Mouse (Mus musculus) gastrocnemius, adult 2 months (tissue): ENCODE results near the gene OR5BS1P. TPM values are rescaled to one million over a fixed set of nuclear protein-coding genes. Genes with fewer than 3 reads are reported as not detected.
"Not testable (repeated sequence)": the region's sequence is repeated elsewhere in the genome, so short reads cannot be mapped to it uniquely, and the experiment has no call there.

Experiments used
- DNase-seq: peaks from one replicate; pipeline ENCODE4 v3.0.0; 2022
- H3K27ac ChIP-seq: fragments of 200-600 bp; 2 replicates; pipeline ENCODE4 v1.8.1; 2022; ENCODE audit warnings: mild to moderate bottlenecking
- H3K4me3 ChIP-seq: fragments of 200-600 bp; 2 replicates; pipeline ENCODE4 v1.8.1; 2022; ENCODE audit warnings: mild to moderate bottlenecking, moderate library complexity
- CTCF ChIP-seq: fragments of 200-600 bp; IDR thresholded peaks from 2 replicates; pipeline ENCODE4 v1.8.1; 2022; ENCODE audit warnings: antibody characterized with exemption, mild to moderate bottlenecking, moderate library complexity
- intact Hi-C: fragments of 180-260 bp; cut with DNase I; formaldehyde crosslinking; loops from one replicate; pipeline ENCODE4 v1.15.1; 2025
- long read RNA-seq, 2 experiments: library from polyadenylated mRNA; stranded (forward); transcript quantifications; one replicate each; pipeline ENCODE4 v2.0.0; 2021
- total RNA-seq, 2 experiments: library from RNA; stranded (reverse); gene quantifications; 2 replicates each; pipeline ENCODE4 v1.2.3; 2021

Gene OR5BS1P
- not detected for total RNA-seq
- long read RNA-seq, experiment 1: 0 reads
- long read RNA-seq, experiment 2: 0 reads

DNA sequence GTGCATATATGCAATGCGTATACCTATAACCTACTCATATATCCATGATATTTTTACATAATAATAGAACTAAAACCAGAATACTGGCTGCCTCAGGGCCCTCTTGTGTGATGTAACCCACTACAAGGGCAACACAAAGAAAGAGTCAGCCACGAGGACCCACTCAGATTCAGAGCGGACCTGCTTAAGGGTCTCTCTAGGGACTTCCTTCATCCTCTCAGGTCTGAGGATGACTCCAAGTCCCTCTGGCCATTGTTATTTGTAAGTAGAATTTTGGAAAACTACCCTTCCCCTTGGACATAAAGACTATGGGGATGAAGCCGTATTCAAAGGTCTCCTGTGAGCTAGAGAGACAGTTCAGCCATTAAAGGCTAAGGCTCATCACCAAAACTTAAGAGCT lies at the start of gene OR5BS1P:
TSS of gene OR5BS1P (plus strand) at position 301 of the 400 bp plus-strand sequence.
- H3K27ac ChIP-seq: no peak within 1 kb of the TSS
- TF ChIP-seq CTCF: no peak
- DNase-seq: no peak
- H3K4me3 ChIP-seq: no peak within 1 kb of the TSS
- intact Hi-C loops: no loop called here

DNA sequence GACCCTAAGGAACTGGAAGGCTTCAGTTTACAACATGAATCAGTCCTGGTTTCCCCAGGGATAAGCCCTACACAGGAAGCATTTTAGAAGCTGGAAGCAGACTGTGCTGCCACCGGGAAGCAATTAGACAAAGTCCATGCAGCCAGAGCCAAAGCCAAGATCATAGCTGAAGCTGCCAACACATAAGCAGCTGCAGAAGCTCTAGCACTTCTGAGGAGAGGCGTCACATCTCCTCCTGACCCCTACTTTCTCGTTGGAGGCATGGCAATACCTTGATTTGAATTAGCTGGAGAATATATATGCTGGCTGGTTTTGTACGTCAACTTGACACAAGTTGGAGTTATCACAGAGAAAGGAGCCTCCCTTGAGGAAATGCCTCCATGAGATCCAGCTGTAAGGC lies 48.8 kb upstream of the OR5BS1P start:
- Histone ChIP-seq H3K4me3 (no peak overlapping the region), H3K27ac (no peak overlapping the region)
- intact Hi-C loops: no loop called here
- no peak for TF ChIP-seq CTCF
- no peak for DNase-seq

DNA sequence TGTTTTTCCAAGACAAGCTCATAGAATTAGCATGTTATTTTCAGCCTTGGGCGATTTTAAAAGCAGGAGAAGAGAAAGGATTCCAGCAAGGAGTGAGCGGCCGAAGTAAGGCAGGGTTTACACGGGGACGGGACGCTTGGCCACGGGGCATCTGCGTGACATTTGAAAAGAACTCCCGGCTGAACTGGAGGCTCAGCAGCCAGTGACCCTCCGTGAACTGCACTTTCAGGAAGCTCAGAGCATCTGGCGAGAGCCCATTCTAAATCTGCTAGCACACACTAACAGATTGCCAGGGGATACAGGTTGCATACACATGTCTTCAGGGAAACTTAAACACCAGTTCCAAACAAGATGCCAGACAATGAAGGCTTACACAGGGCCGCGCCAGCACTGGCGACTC lies 45.4 kb upstream of the OR5BS1P start:
- Histone ChIP-seq H3K4me3 (peak overlapping the region; percentile 47), H3K27ac (peak overlapping the region; percentile 69)
- peak; percentile 70 for DNase-seq
- no peak for TF ChIP-seq CTCF
- intact Hi-C loops: no loop called here

DNA sequence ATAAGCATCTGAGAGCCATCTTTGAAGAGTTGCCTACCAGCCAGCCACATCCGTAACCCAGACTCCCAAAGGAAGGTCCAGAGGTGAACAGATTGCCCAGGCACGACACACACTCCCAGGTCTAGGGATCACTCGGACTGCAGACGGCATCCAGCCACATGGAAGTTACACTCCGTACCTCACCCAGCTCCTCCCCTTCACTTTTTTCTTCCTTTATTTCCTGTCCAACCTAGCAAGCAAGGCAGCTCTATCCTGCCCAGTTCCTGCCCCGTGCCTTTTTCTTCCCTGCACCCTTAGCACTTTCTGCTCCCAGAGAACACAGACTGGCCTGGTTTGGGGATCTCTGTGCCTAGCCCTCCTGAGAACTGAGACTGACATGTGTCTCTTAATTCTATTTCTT lies 44.9 kb upstream of the OR5BS1P start:
- TF ChIP-seq CTCF: no peak
- peak overlapping the region; percentile 69 for H3K27ac ChIP-seq
- peak overlapping the region; percentile 47 for H3K4me3 ChIP-seq
- intact Hi-C loops: no loop called here
- peak; percentile 17 for DNase-seq

DNA sequence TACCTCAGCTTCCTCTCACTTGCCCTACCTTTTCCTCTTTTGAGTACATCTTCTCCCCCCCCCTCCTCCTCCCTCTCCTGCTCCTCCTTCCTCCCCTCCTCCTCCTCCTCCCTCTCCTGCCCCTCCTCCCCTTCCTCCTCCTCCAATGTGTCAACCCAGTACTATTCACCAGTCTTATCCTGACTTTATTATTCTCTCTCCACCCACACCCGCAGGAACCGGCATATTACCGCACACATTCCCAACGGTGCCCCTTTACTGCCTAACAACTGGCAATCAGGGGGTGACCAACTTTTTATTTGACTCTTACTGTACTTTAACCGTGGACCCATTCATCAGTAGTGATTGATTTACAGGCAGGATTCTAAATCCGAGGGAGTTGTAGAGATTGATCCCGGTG lies 44.5 kb upstream of the OR5BS1P start:
- H3K27ac ChIP-seq: peak overlapping the region; percentile 69; the same call in 1 of the 2 replicates
- DNase-seq: no peak
- no peak for TF ChIP-seq CTCF
- intact Hi-C loops: no loop called here
- H3K4me3 ChIP-seq: no peak overlapping the region

DNA sequence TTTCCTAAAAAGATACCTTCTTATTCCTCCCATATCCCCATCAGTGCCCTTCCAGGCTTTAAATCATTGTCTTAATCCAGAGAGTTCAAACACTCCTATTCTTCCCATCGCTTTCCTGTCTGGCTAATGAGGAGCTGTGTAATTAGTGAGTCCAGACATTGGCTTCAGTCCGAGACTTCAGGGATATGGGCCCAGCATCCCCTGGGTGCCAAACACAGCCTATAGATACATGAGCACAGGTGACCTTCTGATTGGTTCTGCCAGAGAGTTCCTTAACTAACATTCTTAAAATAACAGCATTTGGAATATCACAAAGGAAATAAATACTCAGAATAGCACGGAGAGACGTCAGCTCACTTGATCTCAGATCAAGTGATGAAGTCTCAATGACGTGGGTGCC lies 38.8 kb upstream of the OR5BS1P start, which contains the start of gene Olfr282:
TSS of gene Olfr282 (plus strand) at position 301 of the 400 bp plus-strand sequence.
- DNase-seq, H3K4me3 ChIP-seq, intact Hi-C loops, H3K27ac ChIP-seq: not testable (repeated sequence)

DNA sequence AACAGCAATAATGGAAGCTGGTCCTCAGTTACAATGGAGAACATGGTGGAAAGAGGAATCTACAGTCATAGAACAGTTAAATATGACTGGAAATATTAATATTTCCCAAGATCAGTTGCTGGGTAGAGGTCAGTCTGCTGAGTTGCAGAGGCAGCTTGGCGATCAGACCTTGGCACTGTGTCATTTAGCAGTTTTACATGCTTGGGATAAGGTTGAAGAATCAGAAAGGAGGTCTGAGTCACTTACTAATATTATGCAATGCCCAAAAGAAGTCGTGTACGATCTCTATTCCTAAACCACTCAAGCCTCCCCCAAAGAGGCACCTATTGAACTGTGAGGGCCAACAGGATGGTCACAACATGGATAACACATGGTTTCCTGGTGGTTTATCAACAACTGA lies 25.1 kb upstream of the OR5BS1P start:
- intact Hi-C loops: no loop called here
- H3K4me3 ChIP-seq: no peak overlapping the region
- no peak for DNase-seq
- no peak overlapping the region for H3K27ac ChIP-seq
- TF ChIP-seq CTCF: no peak

DNA sequence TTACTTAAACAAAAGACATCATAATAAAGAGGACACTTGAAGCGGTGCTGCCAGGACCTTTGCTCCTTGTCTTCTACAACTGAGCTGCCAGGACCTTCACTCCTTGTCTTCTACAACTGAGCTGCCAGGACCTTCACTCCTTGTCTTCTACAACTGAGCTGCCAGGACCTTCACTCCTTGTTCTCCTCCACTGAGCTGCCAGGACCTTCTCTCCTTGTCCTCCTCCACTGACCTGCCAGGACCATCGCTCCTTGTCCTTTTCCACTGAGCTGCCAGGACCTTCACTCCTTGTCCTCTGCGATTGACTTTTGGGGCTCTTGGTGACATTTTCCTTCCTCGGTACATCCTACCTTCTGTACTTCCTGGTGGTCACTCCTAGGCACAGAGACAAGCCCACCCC lies 21.2 kb upstream of the OR5BS1P start:
- Histone ChIP-seq H3K27ac (no peak overlapping the region), H3K4me3 (no peak overlapping the region)
- intact Hi-C loops: no loop called here
- no peak for DNase-seq
- TF ChIP-seq CTCF: no peak

DNA sequence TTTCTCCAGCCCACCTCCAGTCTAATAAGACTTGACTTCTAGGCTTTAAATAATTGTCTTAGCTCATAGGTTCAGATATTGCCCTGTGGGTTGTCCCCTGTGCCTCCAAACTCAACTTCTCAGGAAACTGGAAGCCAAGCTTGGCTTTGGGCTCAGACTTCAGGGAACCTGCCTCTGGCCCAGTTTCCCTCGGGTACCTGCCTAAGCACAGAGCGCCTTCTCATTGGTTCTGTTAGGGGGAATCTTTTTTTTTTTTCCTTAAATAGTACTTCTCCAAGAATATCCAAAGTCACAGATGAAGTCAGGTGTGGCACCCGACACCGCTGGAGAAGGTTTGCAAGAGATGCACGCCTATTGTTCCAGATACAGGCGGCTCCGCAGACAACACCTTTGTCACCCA lies 17.4 kb upstream of the OR5BS1P start, which contains the start of gene Olfr281:
TSS of gene Olfr281 (plus strand) at position 301 of the 400 bp plus-strand sequence.
- intact Hi-C loops: no loop called here
- TF ChIP-seq CTCF: no peak
- Histone ChIP-seq H3K27ac (no peak within 1 kb of the TSS), H3K4me3 (no peak within 1 kb of the TSS)
- DNase-seq: no peak

DNA sequence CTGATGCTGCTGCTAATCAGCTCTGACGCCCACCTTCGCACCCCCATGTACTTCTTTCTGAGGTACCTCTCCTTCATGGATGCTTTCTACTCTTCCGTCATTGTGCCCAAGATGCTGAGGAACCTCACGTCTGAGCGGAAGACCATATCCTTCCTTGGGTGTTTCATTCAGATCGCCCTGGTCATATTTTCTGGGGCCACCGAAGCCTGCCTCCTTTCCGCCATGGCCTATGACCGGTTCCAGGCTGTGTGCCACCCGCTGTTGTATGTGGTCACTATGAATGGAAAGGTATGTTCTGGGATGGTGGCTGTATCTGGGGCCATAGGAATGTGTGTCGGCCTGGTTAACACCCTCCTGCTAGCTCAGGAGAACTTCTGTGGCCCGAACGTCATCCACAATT lies 1.8 kb downstream of the OR5BS1P start:
- TF ChIP-seq CTCF: no peak
- no peak for DNase-seq
- H3K4me3 ChIP-seq: no peak overlapping the region
- H3K27ac ChIP-seq: no peak overlapping the region
- intact Hi-C loops: loop anchor here (10.0 kb wide), 1 partner anchor 287 kb away; no protein-coding TSS in a partner anchor

DNA sequence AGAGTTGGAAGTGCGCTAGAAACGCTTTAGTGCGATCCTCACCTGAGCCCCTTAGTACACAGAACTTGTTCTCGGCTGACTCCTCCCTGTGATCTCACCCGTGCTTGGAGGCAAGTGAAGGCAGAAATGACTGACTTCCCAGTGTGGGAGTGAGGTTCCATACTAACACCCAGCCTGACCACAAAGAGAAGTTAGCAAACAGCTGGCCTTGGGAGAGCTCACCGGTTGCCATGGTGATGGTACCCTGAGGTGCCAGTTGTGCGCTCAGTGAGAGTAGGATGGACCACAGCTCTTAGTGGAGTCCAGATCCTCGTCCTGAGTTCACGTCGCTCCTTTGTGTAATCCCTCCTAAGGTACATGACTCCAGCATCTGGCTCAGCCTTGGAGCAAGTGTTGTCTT lies 5.3 kb downstream of the OR5BS1P start:
- intact Hi-C loops: loop anchor here (10.0 kb wide), 1 partner anchor 290 kb away; no protein-coding TSS in a partner anchor
- H3K4me3 ChIP-seq: no peak overlapping the region
- no peak for DNase-seq
- no peak overlapping the region for H3K27ac ChIP-seq
- no peak for TF ChIP-seq CTCF

DNA sequence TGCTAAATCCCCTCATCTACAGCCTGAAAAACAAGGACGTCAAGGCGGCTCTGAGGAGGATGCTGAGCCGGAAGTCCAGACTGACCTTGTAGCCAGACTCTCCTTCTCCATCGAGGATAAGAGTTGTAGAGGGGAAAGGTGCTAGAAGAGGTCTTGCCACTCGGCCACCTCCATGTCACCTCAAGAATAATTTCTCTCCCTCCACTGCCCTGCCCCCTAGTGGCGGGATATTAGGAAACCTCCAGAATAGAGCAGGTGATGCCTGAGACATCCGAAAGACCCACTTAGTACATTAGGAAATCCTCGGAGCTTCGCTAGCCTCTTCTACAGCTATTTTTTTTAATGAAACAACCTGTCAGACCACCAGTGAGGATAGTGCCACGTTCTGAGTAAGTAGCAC lies 5.7 kb downstream of the OR5BS1P start:
- no peak overlapping the region for H3K4me3 ChIP-seq
- TF ChIP-seq CTCF: peak; percentile 72
- no peak overlapping the region for H3K27ac ChIP-seq
- peak; percentile 64 for DNase-seq
- intact Hi-C loops: loop anchor here (10.0 kb wide), 1 partner anchor 291 kb away; no protein-coding TSS in a partner anchor

DNA sequence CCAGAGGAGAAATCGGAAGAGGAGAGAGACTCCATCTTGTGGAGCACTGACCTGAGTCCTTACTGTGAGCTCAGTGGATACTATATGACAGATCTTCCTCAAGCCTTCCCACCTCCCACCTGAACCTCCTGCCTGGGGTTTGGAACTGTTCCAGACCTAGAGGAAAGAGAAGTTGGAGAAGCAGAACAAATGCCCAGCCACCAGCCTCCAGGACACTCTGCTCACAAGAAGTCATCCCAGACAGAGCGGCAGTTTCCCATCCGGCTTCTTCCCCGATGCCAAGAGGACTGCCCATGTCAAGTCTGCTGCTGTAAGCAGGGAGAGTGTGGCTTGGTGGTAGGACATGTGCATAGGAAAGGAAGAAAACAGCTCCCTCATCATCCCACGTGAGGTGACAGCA lies 6.6 kb downstream of the OR5BS1P start:
- TF ChIP-seq CTCF: no peak
- intact Hi-C loops: loop anchor here (10.0 kb wide), 1 partner anchor 291 kb away; no protein-coding TSS in a partner anchor
- H3K27ac ChIP-seq: no peak overlapping the region
- no peak for DNase-seq
- H3K4me3 ChIP-seq: no peak overlapping the region

DNA sequence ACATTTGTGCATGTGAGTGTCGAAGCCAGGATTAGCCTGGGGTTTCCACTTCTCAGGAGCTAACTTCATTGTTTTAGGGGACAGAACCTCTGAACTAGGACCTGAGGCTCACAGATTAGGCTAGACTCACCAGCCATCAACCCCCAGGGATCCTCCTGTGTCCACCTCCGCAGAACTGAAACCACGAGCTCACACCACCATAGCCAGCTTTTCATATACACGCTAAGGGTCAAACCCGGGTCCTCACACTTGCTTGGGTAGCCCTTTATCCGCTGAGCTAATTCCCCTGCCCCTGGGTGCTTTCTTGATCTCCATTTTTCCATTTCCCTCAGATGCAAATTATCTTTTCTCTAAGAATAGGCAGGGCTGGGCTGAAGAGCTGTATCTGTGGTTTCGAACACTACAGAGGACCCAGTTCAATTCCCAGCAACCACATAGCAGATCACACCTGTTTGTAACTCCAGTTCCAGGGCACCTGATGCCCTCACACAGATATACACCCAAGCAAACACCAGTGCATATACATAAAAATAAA lies 9.9 kb downstream of the OR5BS1P start:
- intact Hi-C loops: loop anchor here (10.0 kb wide), 1 partner anchor 295 kb away; no protein-coding TSS in a partner anchor
- no peak for TF ChIP-seq CTCF
- H3K27ac ChIP-seq: no peak overlapping the region

More for the DNA sequence above, 9.9 kb downstream of the OR5BS1P start:
- H3K4me3 ChIP-seq: no peak overlapping the region
- no peak for DNase-seq
